Mouse (Mus musculus) fibroblast of lung, adult 2 months (primary cell): Measurements from ENCODE around the gene Golga7b.
A peak's percentile ranks its signal among the peaks of the same experiment; 100 is the strongest.

Experiments used
- DNase-seq: peaks from one replicate; pipeline ENCODE4 v3.0.0-alpha.2; 2011; ENCODE audit warnings: low read depth

Golga7b gene

GRCm38 (mm10) chr19:42249976-42250914 is 2.9 kb downstream of the Golga7b start:
- no peak for DNase-seq

- DNase-seq, result no peak
These were observed 8.0 kb downstream of the Golga7b start for GRCm38 (mm10) chr19:42255438-42255783.

- no peak for DNase-seq
These were observed 8.6 kb downstream of the Golga7b start for GRCm38 (mm10) chr19:42255784-42256610.

GRCm38 (mm10) chr19:42256611-42257240 is 9.4 kb downstream of the Golga7b start:
- DNase-seq, result no peak

GRCm38 (mm10) chr19:42257241-42257635 is 9.9 kb downstream of the Golga7b start:
- no peak for DNase-seq

- DNase-seq, result no peak
These were observed 10.7 kb downstream of the Golga7b start for GRCm38 (mm10) chr19:42258031-42258430.

- DNase-seq, result no peak
These were observed 11.2 kb downstream of the Golga7b start for GRCm38 (mm10) chr19:42258596-42258995.

GRCm38 (mm10) chr19:42260486-42260885 is 13.1 kb downstream of the Golga7b start:
- no peak for DNase-seq

- DNase-seq, result no peak
These were observed 16.1 kb downstream of the Golga7b start for GRCm38 (mm10) chr19:42263524-42263923.

- no peak for DNase-seq
These were observed 21.0 kb downstream of the Golga7b start for GRCm38 (mm10) chr19:42268337-42268736.

- no peak for DNase-seq
These were observed 22.7 kb downstream of the Golga7b start for GRCm38 (mm10) chr19:42270119-42270518.

- DNase-seq, result no peak
These were observed 23.8 kb downstream of the Golga7b start for GRCm38 (mm10) chr19:42271182-42271581.

- peak; percentile 32 for DNase-seq
These were observed 24.9 kb downstream of the Golga7b start for GRCm38 (mm10) chr19:42272003-42272963.

GRCm38 (mm10) chr19:42277288-42277687 is 29.9 kb downstream of the Golga7b start:
- DNase-seq, result no peak

GRCm38 (mm10) chr19:42278461-42278860 is 31.1 kb downstream of the Golga7b start:
- no peak for DNase-seq

- DNase-seq, result no peak
These were observed 32.2 kb downstream of the Golga7b start for GRCm38 (mm10) chr19:42279611-42280010.

- DNase-seq, result no peak
These were observed 36.8 kb downstream of the Golga7b start for GRCm38 (mm10) chr19:42284178-42284577.

GRCm38 (mm10) chr19:42288361-42288760 is 41.0 kb downstream of the Golga7b start:
- no peak for DNase-seq

GRCm38 (mm10) chr19:42290954-42291661 is 43.7 kb downstream of the Golga7b start:
- no peak for DNase-seq

GRCm38 (mm10) chr19:42292106-42292505 is 44.7 kb downstream of the Golga7b start:
- no peak for DNase-seq

- DNase-seq, result no peak
These were observed 45.8 kb downstream of the Golga7b start for GRCm38 (mm10) chr19:42293216-42293615.
